Mouse (Mus musculus): Measurements from ENCODE around the gene Sptssb. TPM values are rescaled to one million over a fixed set of nuclear protein-coding genes. Genes with fewer than 3 reads are reported as not detected.

Sptssb gene
- total RNA-seq (2023; ENCODE audit: inconsistent age) = not detected in 4 replicates

GRCm38 (mm10) chr3:69859858-69860588, at the start of gene Sptssb:
Gene Sptssb, minus strand, starts transcription at chr3:69859940.

Other genes starting within 250 kb of the Sptssb start
- 105 to 112 TPM (median 109 TPM) in 4 replicates for gene Nmd3, start 138.0 kb downstream of the Sptssb start, total RNA-seq (2023; ENCODE audit: inconsistent age)
- gene Otol1, start 147.7 kb upstream of the Sptssb start, total RNA-seq (2023; ENCODE audit: inconsistent age) = not detected in 4 replicates